Mouse (Mus musculus) ES-Bruce4 (cell line): ENCODE measurements around the gene Spata13.

Source experiments
- CTCF ChIP-seq: IDR thresholded peaks from one replicate; pipeline ENCODE4 v1.8.1; 2011; ENCODE audit warnings: low read depth, low read length
- EP300 ChIP-seq: IDR thresholded peaks from 2 replicates; pipeline ENCODE4 v1.6.1; 2011; ENCODE audit warnings: low read depth, low read length; ENCODE audit not compliant: insufficient read depth
- POLR2A ChIP-seq: IDR thresholded peaks from one replicate; pipeline ENCODE4 v1.8.1; 2011; ENCODE audit warnings: low read length; ENCODE audit not compliant: insufficient read depth

- TF ChIP-seq POLR2A, result no peak
- no peak for TF ChIP-seq EP300
- no peak for TF ChIP-seq CTCF
Measured at GRCm38 (mm10) chr14:60665263-60665662, 31.5 kb downstream of the Spata13 start.
